Mouse (Mus musculus): ENCODE data around the gene Cbx4. TPM values are rescaled to one million over a fixed set of nuclear protein-coding genes. Genes with fewer than 3 reads are reported as not detected.

Gene Cbx4
- polyA plus RNA-seq, 1 experiment from 2014 or later: 9.9 TPM

GRCm38 (mm10) chr11:119058041-119058995 lies 27.7 kb downstream of the Cbx4 start:
- H3K9ac ChIP-seq (replicated peaks; ENCODE audit: low read length): peak overlapping the region; percentile 18; the same call in 1 of the 2 replicates
- 0 out of 2 replicates have a peak, but pooled peaks cover 3% of the 10 kb centered on the region for H3K9me3 ChIP-seq (ENCODE audit: low read length)

GRCm38 (mm10) chr11:119057291-119057690 lies 28.7 kb downstream of the Cbx4 start:
- no peaks in the 10 kb centered on the region for H3K36me3 ChIP-seq (ENCODE audit: insufficient read depth, low read length)
- 0 out of 2 replicates have a peak, but pooled peaks cover 3% of the 10 kb centered on the region for H3K9me3 ChIP-seq (ENCODE audit: low read length)
- 2% methylated on average over 9 of the region's 9 CpGs for WGBS
- H3K4me3 ChIP-seq (ENCODE audit: low read length): peak overlapping the region; percentile 62
- H3K4me1 ChIP-seq (ENCODE audit: insufficient read depth, low read length): peaks cover 53% of the 10 kb centered on the region
- ATAC-seq (ENCODE audit: low FRiP score, low TSS enrichment): no peak
- peak overlapping the region; percentile 98 for H3K4me2 ChIP-seq (replicated peaks; ENCODE audit: low read depth, low read length)
- no peak overlapping the region for H3K27ac ChIP-seq (ENCODE audit: low read length)
- peak overlapping the region; percentile 90 for H3K9ac ChIP-seq (replicated peaks; ENCODE audit: low read length)
- H3K27me3 ChIP-seq (ENCODE audit: insufficient read depth, low read length): peaks cover 85% of the 10 kb centered on the region

More at GRCm38 (mm10) chr11:119058041-119058995, 27.7 kb downstream of the Cbx4 start:
- Histone ChIP-seq H3K4me2 (replicated peaks; ENCODE audit: low read depth, low read length) (peak overlapping the region; percentile 98), H3K27me3 (ENCODE audit: insufficient read depth, low read length) (peaks cover 86% of the 10 kb centered on the region), H3K4me3 (ENCODE audit: low read length) (peak overlapping the region; percentile 18), H3K36me3 (ENCODE audit: insufficient read depth, low read length) (no peaks in the 10 kb centered on the region), H3K4me1 (ENCODE audit: insufficient read depth, low read length) (peaks cover 43% of the 10 kb centered on the region), H3K27ac (ENCODE audit: low read length) (no peak overlapping the region)
- ATAC-seq (ENCODE audit: low FRiP score, low TSS enrichment): peak; percentile 43; the same call in 1 of the 2 replicates
- WGBS: 1% methylated on average over 58 of the region's 58 CpGs

GRCm38 (mm10) chr11:119056301-119057211 lies 29.5 kb downstream of the Cbx4 start:
- peaks cover 57% of the 10 kb centered on the region for H3K4me1 ChIP-seq (ENCODE audit: insufficient read depth, low read length)
- H3K27me3 ChIP-seq (ENCODE audit: insufficient read depth, low read length): peaks cover 87% of the 10 kb centered on the region
- H3K27ac ChIP-seq (ENCODE audit: low read length): peak overlapping the region; percentile 51
- no peak for ATAC-seq (ENCODE audit: low FRiP score, low TSS enrichment)
- no peaks in the 10 kb centered on the region for H3K9me3 ChIP-seq (ENCODE audit: low read length)
- peak overlapping the region; percentile 62 for H3K4me3 ChIP-seq (ENCODE audit: low read length)
- peak overlapping the region; percentile 90 for H3K9ac ChIP-seq (replicated peaks; ENCODE audit: low read length)
- H3K4me2 ChIP-seq (replicated peaks; ENCODE audit: low read depth, low read length): peak overlapping the region; percentile 98
- under 1% methylated on average over 61 of the region's 65 CpGs for WGBS
- H3K36me3 ChIP-seq (ENCODE audit: insufficient read depth, low read length): no peaks in the 10 kb centered on the region

GRCm38 (mm10) chr11:119055571-119056131 lies 30.4 kb downstream of the Cbx4 start:
- no peaks in the 10 kb centered on the region for H3K36me3 ChIP-seq (ENCODE audit: insufficient read depth, low read length)
- H3K27ac ChIP-seq (ENCODE audit: low read length): no peak overlapping the region
- peak overlapping the region; percentile 62 for H3K4me3 ChIP-seq (ENCODE audit: low read length)
- ATAC-seq (ENCODE audit: low FRiP score, low TSS enrichment): no peak
- WGBS: 1% methylated on average over 32 of the region's 32 CpGs
- no peaks in the 10 kb centered on the region for H3K9me3 ChIP-seq (ENCODE audit: low read length)
- H3K4me1 ChIP-seq (ENCODE audit: insufficient read depth, low read length): peaks cover 57% of the 10 kb centered on the region
- H3K9ac ChIP-seq (replicated peaks; ENCODE audit: low read length): peak overlapping the region; percentile 53; the same call in 1 of the 2 replicates
- peak overlapping the region; percentile 98 for H3K4me2 ChIP-seq (replicated peaks; ENCODE audit: low read depth, low read length)
- peaks cover 88% of the 10 kb centered on the region for H3K27me3 ChIP-seq (ENCODE audit: insufficient read depth, low read length)

- Histone ChIP-seq H3K36me3 (ENCODE audit: insufficient read depth, low read length) (no peaks in the 10 kb centered on the region), H3K9me3 (ENCODE audit: low read length) (no peaks in the 10 kb centered on the region), H3K9ac (replicated peaks; ENCODE audit: low read length) (peak overlapping the region; percentile 42; the same call in 1 of the 2 replicates), H3K27ac (ENCODE audit: low read length) (no peak overlapping the region), H3K27me3 (ENCODE audit: insufficient read depth, low read length) (peaks cover 88% of the 10 kb centered on the region), H3K4me3 (ENCODE audit: low read length) (peak overlapping the region; percentile 43; the same call in 1 of the 2 replicates), H3K4me2 (replicated peaks; ENCODE audit: low read depth, low read length) (peak overlapping the region; percentile 71; the same call in 1 of the 2 replicates), H3K4me1 (ENCODE audit: insufficient read depth, low read length) (peaks cover 57% of the 10 kb centered on the region)
- WGBS: 1% methylated on average over 47 of the region's 47 CpGs
- no peak for ATAC-seq (ENCODE audit: low FRiP score, low TSS enrichment)
Observed at GRCm38 (mm10) chr11:119054351-119055345, 31.4 kb downstream of the Cbx4 start.

- peak overlapping the region; percentile 43 for H3K4me3 ChIP-seq (ENCODE audit: low read length)
- WGBS: under 1% methylated on average over 21 of the region's 35 CpGs
- H3K4me1 ChIP-seq (ENCODE audit: insufficient read depth, low read length): peaks cover 56% of the 10 kb centered on the region
- no peaks in the 10 kb centered on the region for H3K9me3 ChIP-seq (ENCODE audit: low read length)
- no peak overlapping the region for H3K27ac ChIP-seq (ENCODE audit: low read length)
- no peak for ATAC-seq (ENCODE audit: low FRiP score, low TSS enrichment)
- no peaks in the 10 kb centered on the region for H3K36me3 ChIP-seq (ENCODE audit: insufficient read depth, low read length)
- peak overlapping the region; percentile 42 for H3K9ac ChIP-seq (replicated peaks; ENCODE audit: low read length)
- peaks cover 88% of the 10 kb centered on the region for H3K27me3 ChIP-seq (ENCODE audit: insufficient read depth, low read length)
- peak overlapping the region; percentile 71 for H3K4me2 ChIP-seq (replicated peaks; ENCODE audit: low read depth, low read length)
Observed at GRCm38 (mm10) chr11:119053738-119054350, 32.2 kb downstream of the Cbx4 start.

- peak overlapping the region; percentile 43 for H3K4me3 ChIP-seq (ENCODE audit: low read length)
- H3K36me3 ChIP-seq (ENCODE audit: insufficient read depth, low read length): no peaks in the 10 kb centered on the region
- H3K9me3 ChIP-seq (ENCODE audit: low read length): no peaks in the 10 kb centered on the region
- H3K27me3 ChIP-seq (ENCODE audit: insufficient read depth, low read length): peaks cover 88% of the 10 kb centered on the region
- H3K9ac ChIP-seq (replicated peaks; ENCODE audit: low read length): peak overlapping the region; percentile 45; the same call in 1 of the 2 replicates
- ATAC-seq (ENCODE audit: low FRiP score, low TSS enrichment): peak; percentile 88
- under 1% methylated on average over 41 of the region's 42 CpGs for WGBS
- H3K27ac ChIP-seq (ENCODE audit: low read length): no peak overlapping the region
- H3K4me2 ChIP-seq (replicated peaks; ENCODE audit: low read depth, low read length): peak overlapping the region; percentile 71
- peaks cover 50% of the 10 kb centered on the region for H3K4me1 ChIP-seq (ENCODE audit: insufficient read depth, low read length)
Observed at GRCm38 (mm10) chr11:119053257-119053670, 32.8 kb downstream of the Cbx4 start.

GRCm38 (mm10) chr11:119052661-119053256 lies 33.3 kb downstream of the Cbx4 start:
- H3K9me3 ChIP-seq (ENCODE audit: low read length): no peaks in the 10 kb centered on the region
- 1% methylated on average over 13 of the region's 13 CpGs for WGBS
- H3K4me3 ChIP-seq (ENCODE audit: low read length): peak overlapping the region; percentile 43
- peak overlapping the region; percentile 45; the same call in 1 of the 2 replicates for H3K9ac ChIP-seq (replicated peaks; ENCODE audit: low read length)
- H3K4me1 ChIP-seq (ENCODE audit: insufficient read depth, low read length): peaks cover 50% of the 10 kb centered on the region
- no peaks in the 10 kb centered on the region for H3K36me3 ChIP-seq (ENCODE audit: insufficient read depth, low read length)
- ATAC-seq (ENCODE audit: low FRiP score, low TSS enrichment): peak; percentile 60
- peak overlapping the region; percentile 71 for H3K4me2 ChIP-seq (replicated peaks; ENCODE audit: low read depth, low read length)
- H3K27me3 ChIP-seq (ENCODE audit: insufficient read depth, low read length): peaks cover 88% of the 10 kb centered on the region
- no peak overlapping the region for H3K27ac ChIP-seq (ENCODE audit: low read length)

Measured in kidney, embryonic 16.5 days (tissue).